Mouse (Mus musculus) embryonic facial prominence, embryonic 11.5 days (tissue): ENCODE results near the gene Dctn1. TPM values are rescaled to one million over a fixed set of nuclear protein-coding genes. Genes with fewer than 3 reads are reported as not detected.
A peak's percentile ranks its signal among the peaks of the same experiment; 100 is the strongest.
"Not testable (repeated sequence)": the region's sequence is repeated elsewhere in the genome, so short reads cannot be mapped to it uniquely, and the experiment has no call there.

ENCODE experiments used
- ATAC-seq: fragments of 200-750 bp; cut with Nextera tagmentation; replicated peaks from 2 replicates; pipeline ENCODE4 v1.8.0; 2017; ENCODE audit warnings: low read depth; ENCODE audit not compliant: insufficient number of reproducible peaks, low FRiP score, low TSS enrichment
- DNase-seq: peaks from one replicate; pipeline ENCODE4 v3.0.0-alpha.2; 2015; ENCODE audit warnings: low spot score
- H3K27ac ChIP-seq: fragments of 300-500 bp; sonication (generic); replicated peaks from 2 replicates; pipeline ENCODE4 v1.5.1; 2014; ENCODE audit warnings: mild to moderate bottlenecking, low read depth, low read length, control low read depth
- H3K27me3 ChIP-seq: fragments of 300-500 bp; sonication (generic); 2 replicates; pipeline ENCODE4 v1.6.1; 2014; ENCODE audit warnings: mild to moderate bottlenecking, low read length, moderate library complexity, mixed read lengths; ENCODE audit not compliant: control insufficient read depth, insufficient read depth
- H3K36me3 ChIP-seq: fragments of 300-500 bp; sonication (generic); replicated peaks from 2 replicates; pipeline ENCODE4 v1.6.1; 2014; ENCODE audit warnings: low read depth, mild to moderate bottlenecking, low read length, moderate library complexity, mixed read lengths; ENCODE audit not compliant: control insufficient read depth, insufficient read depth
- H3K4me1 ChIP-seq: fragments of 300-500 bp; sonication (generic); 2 replicates; pipeline ENCODE4 v1.6.1; 2014; ENCODE audit warnings: low read length, mixed read lengths; ENCODE audit not compliant: control insufficient read depth, insufficient read depth
- H3K4me2 ChIP-seq: fragments of 300-500 bp; sonication (generic); 2 replicates; pipeline ENCODE4 v1.6.1; 2014; ENCODE audit warnings: low read depth, mild to moderate bottlenecking, control low read depth, low read length, moderate library complexity
- H3K4me3 ChIP-seq: fragments of 300-500 bp; sonication (generic); 2 replicates; pipeline ENCODE4 v1.5.1; 2014; ENCODE audit warnings: low read depth, low read length, control low read depth
- H3K9ac ChIP-seq: fragments of 300-500 bp; sonication (generic); replicated peaks from 2 replicates; pipeline ENCODE4 v1.6.1; 2014; ENCODE audit warnings: mild to moderate bottlenecking, control low read depth, low read length
- H3K9me3 ChIP-seq: fragments of 300-500 bp; sonication (generic); replicated peaks from 2 replicates; pipeline ENCODE4 v1.6.1; 2016; ENCODE audit warnings: mild to moderate bottlenecking, low read length, inconsistent platforms, mixed read lengths; ENCODE audit not compliant: control insufficient read depth
- WGBS: fragments of 180-500 bp; shearing (Covaris S2); extraction: QIAGEN DNeasy Blood & Tissue Kit; methylation state at CpG from one replicate; pipeline ENCODE4 v1.1.7; 2014; 5-methylcytosine and 5-hydroxymethylcytosine counted together
- polyA plus RNA-seq: library from polyadenylated mRNA; unstranded; fragments of >200 nt; fragmentation: Nextera tagmentation; extraction: Ambion mirVana; gene quantifications from 2 replicates; pipeline ENCODE4 v1.2.1, GENCODE M21; 2014

Dctn1 gene
- polyA plus RNA-seq, 1 experiment from 2014 or later = 67.0 TPM

DNA sequence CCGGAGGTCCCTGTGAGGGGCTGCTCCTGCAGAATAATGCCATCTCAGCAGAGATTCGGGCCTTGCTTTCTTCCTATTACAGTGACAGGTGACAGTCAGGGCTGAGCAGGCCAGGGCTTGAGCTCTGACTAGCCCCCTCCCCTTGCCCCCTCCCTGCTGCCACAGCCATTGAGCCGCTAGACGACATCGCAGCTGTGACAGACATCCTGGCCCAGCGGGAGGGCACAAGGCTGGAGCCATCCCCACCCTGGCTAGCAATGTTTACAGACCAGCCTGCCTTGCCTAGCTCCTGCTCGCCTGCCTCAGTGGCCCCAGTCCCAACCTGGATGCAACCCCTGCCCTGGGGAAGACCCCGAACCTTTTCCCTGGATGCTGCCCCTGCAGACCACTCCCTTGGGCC is 14.0 kb upstream of the Dctn1 start:
- no peak overlapping the region for H3K27ac ChIP-seq
- H3K9me3 ChIP-seq = no peaks in the 10 kb centered on the region
- WGBS = 29% methylated on average over 8 of the region's 8 CpGs
- H3K4me3 ChIP-seq = no peak overlapping the region
- peaks cover 2% of the 10 kb centered on the region; the same call in 1 of the 2 replicates for H3K4me1 ChIP-seq
- no peak overlapping the region for H3K4me2 ChIP-seq
- DNase-seq (no peak), ATAC-seq (no peak)
- H3K9ac ChIP-seq = no peak overlapping the region
- peaks cover 7% of the 10 kb centered on the region for H3K36me3 ChIP-seq
- H3K27me3 ChIP-seq = no peaks in the 10 kb centered on the region; the same call in 1 of the 2 replicates

GRCm38 (mm10) chr6:83153038-83153437 is 12.7 kb upstream of the Dctn1 start:
- 91% methylated on average over 12 of the region's 12 CpGs for WGBS
- Histone ChIP-seq H3K27me3 (no peaks in the 10 kb centered on the region; the same call in 1 of the 2 replicates), H3K9me3 (no peaks in the 10 kb centered on the region), H3K27ac (no peak overlapping the region), H3K4me3 (no peak overlapping the region), H3K4me2 (no peak overlapping the region), H3K9ac (no peak overlapping the region), H3K36me3 (peaks cover 7% of the 10 kb centered on the region), H3K4me1 (peaks cover 2% of the 10 kb centered on the region; the same call in 1 of the 2 replicates)
- DNase-seq (no peak), ATAC-seq (no peak)

- no peak for ATAC-seq
These were observed 12.2 kb upstream of the Dctn1 start for GRCm38 (mm10) chr6:83153485-83153884.

GRCm38 (mm10) chr6:83155552-83156238 is 10.0 kb upstream of the Dctn1 start:
- DNase-seq (peak; percentile 29), ATAC-seq (peak; percentile 6; the same call in 1 of the 2 replicates)
- peaks cover 7% of the 10 kb centered on the region; the same call in 1 of the 2 replicates for H3K36me3 ChIP-seq
- 7% methylated on average over 23 of the region's 23 CpGs for WGBS
- no peaks in the 10 kb centered on the region for H3K9me3 ChIP-seq
- no peak overlapping the region for H3K27ac ChIP-seq
- peaks cover 2% of the 10 kb centered on the region for H3K27me3 ChIP-seq
- H3K9ac ChIP-seq = peak overlapping the region; percentile 68
- H3K4me3 ChIP-seq = peak overlapping the region; percentile 51
- peaks cover 2% of the 10 kb centered on the region; the same call in 1 of the 2 replicates for H3K4me1 ChIP-seq
- peak overlapping the region; percentile 83 for H3K4me2 ChIP-seq

More at GRCm38 (mm10) chr6:83153485-83153884, 12.2 kb upstream of the Dctn1 start:
- Histone ChIP-seq H3K9me3 (no peaks in the 10 kb centered on the region), H3K4me2 (no peak overlapping the region), H3K9ac (no peak overlapping the region), H3K27ac (no peak overlapping the region), H3K36me3 (peaks cover 7% of the 10 kb centered on the region; the same call in 1 of the 2 replicates), H3K4me1 (peaks cover 2% of the 10 kb centered on the region; the same call in 1 of the 2 replicates), H3K27me3 (no peaks in the 10 kb centered on the region; the same call in 1 of the 2 replicates), H3K4me3 (no peak overlapping the region)
- DNase-seq = no peak
- 65% methylated on average over 5 of the region's 5 CpGs for WGBS

DNA sequence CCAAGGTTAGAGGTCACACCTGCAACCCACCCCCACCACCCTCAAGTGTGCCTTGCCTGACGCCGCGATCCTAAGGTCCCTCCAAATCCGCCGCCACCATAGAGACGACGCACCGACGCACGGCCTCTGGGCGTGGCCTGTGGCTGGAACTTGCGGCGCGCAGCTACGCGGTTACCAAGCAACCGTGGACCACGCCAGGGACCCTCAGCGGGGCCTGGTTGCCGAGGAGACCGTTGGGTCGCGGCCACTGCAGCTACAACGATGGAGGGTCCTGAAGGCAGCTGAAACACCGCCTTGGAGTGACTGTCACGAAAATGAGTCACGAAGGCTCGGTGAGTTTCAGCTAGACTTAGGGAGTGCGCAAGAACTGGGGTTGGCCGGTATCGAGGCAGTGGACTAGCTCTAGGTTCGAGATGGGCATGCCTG is 9.4 kb upstream of the Dctn1 start, which contains the start of the genes Wdr54 and 1700003E16Rik:
Gene Wdr54 (minus strand): TSS at position 139 of the 426 bp plus-strand sequence.
Gene 1700003E16Rik (plus strand): TSS at position 146 of the 426 bp plus-strand sequence.
- ATAC-seq (peak; percentile 89), DNase-seq (peak; percentile 94)
- peaks cover 2% of the 10 kb centered on the region; the same call in 1 of the 2 replicates for H3K4me1 ChIP-seq
- H3K9me3 ChIP-seq = no peaks in the 10 kb centered on the region
- H3K36me3 ChIP-seq = peaks cover 7% of the 10 kb centered on the region; the same call in 1 of the 2 replicates
- H3K4me3 ChIP-seq = peak within 1 kb of the TSS; percentile 51
- peak within 1 kb of the TSS; percentile 83 for H3K4me2 ChIP-seq
- no peak within 1 kb of the TSS for H3K27ac ChIP-seq
- WGBS = 2% methylated on average over 32 of the region's 32 CpGs
- peak within 1 kb of the TSS; percentile 68 for H3K9ac ChIP-seq
- peaks cover 8% of the 10 kb centered on the region for H3K27me3 ChIP-seq

GRCm38 (mm10) chr6:83159456-83159855 is 6.3 kb upstream of the Dctn1 start:
- 39% methylated on average over 3 of the region's 3 CpGs for WGBS
- H3K4me1 ChIP-seq, H3K9ac ChIP-seq, ATAC-seq, H3K27ac ChIP-seq, H3K4me3 ChIP-seq, H3K9me3 ChIP-seq, H3K4me2 ChIP-seq, H3K36me3 ChIP-seq: not testable (repeated sequence)
- H3K27me3 ChIP-seq = peaks cover 18% of the 10 kb centered on the region
- DNase-seq = peak; percentile 77

GRCm38 (mm10) chr6:83161442-83161841 is 4.3 kb upstream of the Dctn1 start:
- Histone ChIP-seq H3K9me3 (no peaks in the 10 kb centered on the region), H3K4me3 (peak overlapping the region; percentile 31), H3K4me2 (peak overlapping the region; percentile 63), H3K27ac (no peak overlapping the region), H3K4me1 (no peaks in the 10 kb centered on the region), H3K27me3 (peaks cover 18% of the 10 kb centered on the region), H3K9ac (peak overlapping the region; percentile 43; the same call in 1 of the 2 replicates), H3K36me3 (no peaks in the 10 kb centered on the region)
- 5% methylated on average over 19 of the region's 19 CpGs for WGBS
- DNase-seq (no peak), ATAC-seq (no peak)
